In the genomic region with DNA sequence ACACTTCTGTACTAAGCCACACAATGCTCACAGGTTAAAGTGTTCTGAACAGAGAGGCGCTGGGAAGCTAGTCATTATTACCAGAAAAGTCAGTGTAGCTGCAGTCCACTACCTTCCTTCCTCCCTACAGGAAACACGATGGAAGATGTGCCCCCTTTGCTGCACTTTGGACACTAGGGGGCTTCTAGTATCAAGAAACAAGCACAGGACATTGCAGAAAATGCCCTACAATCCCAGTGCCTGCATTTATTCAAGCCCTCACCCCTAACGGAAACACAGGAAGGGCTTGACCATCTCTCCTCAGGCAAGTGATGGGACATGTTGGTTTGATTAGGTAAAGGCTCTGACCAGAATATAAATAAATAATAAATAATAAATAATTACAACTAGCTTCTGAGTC, we compare ENCODE assay signal across 10 mouse cellular contexts. TPM values are rescaled to one million over a fixed set of nuclear protein-coding genes. Genes with fewer than 3 reads are reported as not detected.
DNase-seq lines count a peak whose midpoint lies in the region; ATAC-seq and TF ChIP-seq lines count a peak whose summit lies in the region.
"Had no signal": no experiment of that assay in that cellular context is flagged by ENCODE, and none has a peak within 500 bp of the region (broad histone marks: within the 10 kb centered on the region; RNA-seq: fewer than 3 reads in every experiment).

No protein-coding gene starts in this region.

- H3K4me1 ChIP-seq in midbrain, postnatal 0 days (ENCODE audit: insufficient read depth, low read length) = no peaks in the 10 kb centered on the region
- H3K4me1 ChIP-seq in midbrain, embryonic 15.5 days = no peaks in the 10 kb centered on the region
- peaks cover 4% of the 10 kb centered on the region; the same call in 1 of the 2 replicates for H3K4me1 ChIP-seq in embryonic facial prominence, embryonic 14.5 days (ENCODE audit: control insufficient read depth, insufficient read depth, low read length)

- no peaks in the 10 kb centered on the region for H3K36me3 ChIP-seq in midbrain, postnatal 0 days (ENCODE audit: insufficient read depth, low read length)
- no peaks in the 10 kb centered on the region for H3K36me3 ChIP-seq in midbrain, embryonic 15.5 days (replicated peaks)
- H3K36me3 ChIP-seq in embryonic facial prominence, embryonic 14.5 days (ENCODE audit: control insufficient read depth, insufficient read depth, low read length) = no peaks in the 10 kb centered on the region

- TF ChIP-seq CTCF in gastrocnemius, adult 2 months (IDR thresholded peaks at IDR 0.05) = peak; percentile 67
- peak; percentile 83 for TF ChIP-seq CTCF in midbrain, postnatal 0 days (IDR thresholded peaks at IDR 0.05)

- H3K27ac ChIP-seq in gastrocnemius, adult 2 months = no peak overlapping the region
- no peak overlapping the region for H3K27ac ChIP-seq in midbrain, postnatal 0 days (ENCODE audit: low read depth, low read length)
- no peak overlapping the region for H3K27ac ChIP-seq in midbrain, embryonic 15.5 days
- H3K27ac ChIP-seq in embryonic facial prominence, embryonic 14.5 days (replicated peaks; ENCODE audit: low read depth, low read length) = no peak overlapping the region

- ATAC-seq in midbrain, postnatal 0 days (ENCODE audit: low FRiP score) = no peak
- ATAC-seq in midbrain, embryonic 15.5 days (replicated peaks) = no peak
- 0 out of 2 replicates have a peak, but pooled peaks have one; percentile 62 for ATAC-seq in embryonic facial prominence, embryonic 14.5 days (ENCODE audit: low read depth)
- ATAC-seq in megakaryocyte, adult 5-6 weeks (ENCODE audit: poor library complexity, severe bottlenecking) = no peak

- no peak overlapping the region for H3K4me3 ChIP-seq in gastrocnemius, adult 2 months
- H3K4me3 ChIP-seq in midbrain, postnatal 0 days (ENCODE audit: low read depth, low read length) = no peak overlapping the region
- no peak overlapping the region for H3K4me3 ChIP-seq in midbrain, embryonic 15.5 days
- H3K4me3 ChIP-seq in embryonic facial prominence, embryonic 14.5 days (ENCODE audit: low read depth, low read length) = no peak overlapping the region
- H3K4me3 ChIP-seq: myocyte had no signal

- WGBS in midbrain, postnatal 0 days = 26% methylated on average over 3 of the region's 3 CpGs
- WGBS in midbrain, embryonic 15.5 days = 26% methylated on average over 3 of the region's 3 CpGs
- 15% methylated on average over 3 of the region's 3 CpGs for WGBS in embryonic facial prominence, embryonic 14.5 days

- no peak overlapping the region for H3K4me2 ChIP-seq in midbrain, postnatal 0 days (ENCODE audit: low read depth, low read length, poor library complexity, severe bottlenecking)
- H3K4me2 ChIP-seq in midbrain, embryonic 15.5 days = no peak overlapping the region
- no peak overlapping the region for H3K4me2 ChIP-seq in embryonic facial prominence, embryonic 14.5 days (ENCODE audit: low read depth, low read length)

- no peak overlapping the region for H3K9ac ChIP-seq in midbrain, postnatal 0 days (replicated peaks; ENCODE audit: low read length, poor library complexity, severe bottlenecking)
- H3K9ac ChIP-seq in midbrain, embryonic 15.5 days = no peak overlapping the region
- H3K9ac ChIP-seq in embryonic facial prominence, embryonic 14.5 days (ENCODE audit: low read depth, low read length) = no peak overlapping the region

- no peaks in the 10 kb centered on the region for H3K27me3 ChIP-seq in midbrain, postnatal 0 days (ENCODE audit: insufficient read depth, low read length)
- H3K27me3 ChIP-seq in midbrain, embryonic 15.5 days (replicated peaks) = no peaks in the 10 kb centered on the region
- H3K27me3 ChIP-seq in embryonic facial prominence, embryonic 14.5 days (replicated peaks; ENCODE audit: control insufficient read depth, insufficient read depth, low read length) = no peaks in the 10 kb centered on the region

- no peak for DNase-seq in gastrocnemius, adult 2 months
- no peak for DNase-seq in gastrocnemius, postnatal 25 days
- peak; percentile 78 for DNase-seq in midbrain, postnatal 0 days (ENCODE audit: low spot score)
- peak; percentile 79 for DNase-seq in embryonic facial prominence, embryonic 14.5 days (ENCODE audit: low spot score)
- DNase-seq in retina, postnatal 1 day = peak; percentile 69
- DNase-seq in ovary, postnatal 10 days (ENCODE audit: low spot score) = no peak

- intact Hi-C loops in gastrocnemius, adult 2 months (cut with DNase I) = no loop called here

- no peaks in the 10 kb centered on the region for H3K9me3 ChIP-seq in midbrain, postnatal 0 days (ENCODE audit: low read length)
- no peaks in the 10 kb centered on the region for H3K9me3 ChIP-seq in midbrain, embryonic 15.5 days
- no peaks in the 10 kb centered on the region for H3K9me3 ChIP-seq in embryonic facial prominence, embryonic 14.5 days (ENCODE audit: control insufficient read depth, low read length)

RNA-seq across cellular contexts. Expression of a gene that starts 7.9 kb away (rescaled TPM):
- 10 to 100 TPM in 1 of 2 experiments, 1 to 10 TPM in 1; 10.0 to 16.6 TPM for total RNA-seq in gastrocnemius, adult 2 months (2021)
- 10 to 100 TPM; 13.9 to 15.4 TPM for total RNA-seq in gastrocnemius, postnatal 25 days (2021)
- 49.3 and 50.3 TPM in 2 replicates for total RNA-seq in midbrain, postnatal 0 days (2014; rRNA removed)
- 59.7 and 62.9 TPM in 2 replicates for polyA plus RNA-seq in midbrain, postnatal 0 days (2015; fragmentation: Nextera tagmentation; extraction: Ambion mirVana)
- 64.8 and 65.0 TPM in 2 replicates for polyA plus RNA-seq in midbrain, embryonic 15.5 days (2015; fragmentation: Nextera tagmentation; extraction: Ambion mirVana)
- polyA plus RNA-seq in embryonic facial prominence, embryonic 14.5 days (2014; fragmentation: Nextera tagmentation; extraction: Ambion mirVana) = 73.9 and 74.8 TPM in 2 replicates
- total RNA-seq in megakaryocyte, adult 5-6 weeks (2015) = 0.41 and 0.51 TPM in 2 replicates
- 0.16 and 0.33 TPM in 2 replicates for total RNA-seq in megakaryocyte, adult 5-6 weeks (2017)
- total RNA-seq: hematopoietic stem cell, adult 5-6 weeks had no signal

RNA-seq across cellular contexts. Expression of a gene that starts 16.4 kb away (rescaled TPM):
- 10 to 100 TPM; 42.1 to 45.1 TPM for total RNA-seq in gastrocnemius, adult 2 months (2021)
- 10 to 100 TPM; 29.2 to 33.0 TPM for total RNA-seq in gastrocnemius, postnatal 25 days (2021)
- 37.2 and 37.5 TPM in 2 replicates for total RNA-seq in midbrain, postnatal 0 days (2014; rRNA removed)
- polyA plus RNA-seq in midbrain, postnatal 0 days (2015; fragmentation: Nextera tagmentation; extraction: Ambion mirVana) = 28.0 and 30.9 TPM in 2 replicates
- 59.6 and 63.8 TPM in 2 replicates for polyA plus RNA-seq in midbrain, embryonic 15.5 days (2015; fragmentation: Nextera tagmentation; extraction: Ambion mirVana)
- 52.8 and 58.6 TPM in 2 replicates for polyA plus RNA-seq in embryonic facial prominence, embryonic 14.5 days (2014; fragmentation: Nextera tagmentation; extraction: Ambion mirVana)
- 17.4 and 18.4 TPM in 2 replicates for total RNA-seq in megakaryocyte, adult 5-6 weeks (2015)
- total RNA-seq in megakaryocyte, adult 5-6 weeks (2017) = 23.2 and 24.7 TPM in 2 replicates

Comparison
In these comparisons a context has a peak if more than half of its experiments do, and no peak if none do; other contexts are left out.
1. DNase-seq: peak in midbrain, postnatal 0 days (single experiment), embryonic facial prominence, embryonic 14.5 days (single experiment) and retina, postnatal 1 day (single experiment); none in gastrocnemius, adult 2 months (single experiment), gastrocnemius, postnatal 25 days (single experiment) and ovary, postnatal 10 days (single experiment).
2. RNA of a gene that starts 7.9 kb away (total RNA-seq): 49.3 to 50.3 TPM in midbrain, postnatal 0 days, 10.0 to 16.6 TPM in gastrocnemius, adult 2 months and 13.9 to 15.4 TPM in gastrocnemius, postnatal 25 days; 0.16 to 0.51 TPM in megakaryocyte, adult 5-6 weeks; every median in the first group is over 4 times any median in the second.